ENCODE assay signal across 8 mouse cellular contexts in the genomic region with DNA sequence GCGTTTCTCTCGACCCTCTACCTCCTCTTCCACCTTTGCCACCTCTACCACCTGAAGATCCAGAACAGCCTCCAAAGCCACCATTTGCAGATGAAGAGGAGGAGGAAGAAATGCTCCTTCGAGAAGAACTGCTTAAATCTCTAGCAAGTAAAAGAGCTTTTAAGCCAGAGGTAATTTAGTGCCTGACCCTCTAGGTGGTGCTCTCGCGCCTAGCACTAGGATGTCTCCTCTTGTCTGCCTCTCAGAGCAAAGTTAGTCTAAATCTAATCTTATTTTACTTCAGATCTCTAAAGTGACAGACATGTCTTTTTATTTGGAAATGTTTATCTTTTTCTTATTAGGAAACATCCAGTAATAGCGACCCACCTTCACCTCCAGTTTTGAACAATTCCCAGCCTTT. TPM values are rescaled to one million over a fixed set of nuclear protein-coding genes. Genes with fewer than 3 reads are reported as not detected.
DNase-seq lines count a peak whose midpoint lies in the region; ATAC-seq and TF ChIP-seq lines count a peak whose summit lies in the region.

No protein-coding gene starts in this region.

- TF ChIP-seq CTCF in heart, postnatal 0 days (IDR thresholded peaks at IDR 0.05; ENCODE audit: low read depth): peak; percentile 70

- peak; percentile 57 for DNase-seq in heart, postnatal 0 days (ENCODE audit: low spot score)
- peak; percentile 88 for DNase-seq in MN1 (ENCODE audit: low spot score)
- peak; percentile 80 for DNase-seq in cerebellum, postnatal 10 days
- DNase-seq in gastrocnemius, adult 18-20 months (ENCODE audit: low spot score): peak; percentile 28
- DNase-seq in layer of hippocampus, adult 9-10 months (ENCODE audit: low spot score): peak; percentile 22
- peak; percentile 34 to 64 for DNase-seq in lung, postnatal 4 days
- peak; percentile 41 to 78 for DNase-seq in spleen, postnatal 4 days (ENCODE audit: low spot score in 2 of 2)

- ATAC-seq in heart, postnatal 0 days (ENCODE audit: insufficient read depth, low read depth): no peak
- ATAC-seq in heart, embryonic 11.5 days (replicated peaks; ENCODE audit: insufficient number of reproducible peaks, low FRiP score, low TSS enrichment): no peak

- H3K27ac ChIP-seq in heart, postnatal 0 days (ENCODE audit: low read depth): no peak overlapping the region
- H3K27ac ChIP-seq in heart, embryonic 11.5 days (ENCODE audit: low read depth, low read length): no peak overlapping the region

- no peak overlapping the region for H3K4me3 ChIP-seq in heart, postnatal 0 days (ENCODE audit: low read depth, low read length)
- no peak overlapping the region for H3K4me3 ChIP-seq in heart, embryonic 11.5 days (ENCODE audit: low read depth, low read length)

- no peaks in the 10 kb centered on the region for H3K4me1 ChIP-seq in heart, postnatal 0 days (ENCODE audit: control insufficient read depth, insufficient read depth)
- H3K4me1 ChIP-seq in heart, embryonic 11.5 days (ENCODE audit: control insufficient read depth, insufficient read depth, low read length): no peaks in the 10 kb centered on the region

- no peaks in the 10 kb centered on the region for H3K9me3 ChIP-seq in heart, postnatal 0 days (replicated peaks; ENCODE audit: control insufficient read depth, low read length)
- no peaks in the 10 kb centered on the region for H3K9me3 ChIP-seq in heart, embryonic 11.5 days (replicated peaks; ENCODE audit: control insufficient read depth, low read length)

- TF ChIP-seq EP300 in heart, postnatal 0 days (IDR thresholded peaks at IDR 0.05; ENCODE audit: low read depth): no peak

- no peaks in the 10 kb centered on the region for H3K27me3 ChIP-seq in heart, postnatal 0 days (ENCODE audit: control insufficient read depth, insufficient read depth, low read length)
- H3K27me3 ChIP-seq in heart, embryonic 11.5 days (ENCODE audit: control insufficient read depth, insufficient read depth, low read length): no peaks in the 10 kb centered on the region

- H3K36me3 ChIP-seq in heart, postnatal 0 days (replicated peaks; ENCODE audit: control insufficient read depth, insufficient read depth, low read length): peaks cover 80% of the 10 kb centered on the region
- peaks cover 28% of the 10 kb centered on the region for H3K36me3 ChIP-seq in heart, embryonic 11.5 days (ENCODE audit: control insufficient read depth, insufficient read depth, low read length)

- no peak overlapping the region for H3K4me2 ChIP-seq in heart, postnatal 0 days (ENCODE audit: low read depth, low read length)
- H3K4me2 ChIP-seq in heart, embryonic 11.5 days: no peak overlapping the region

- WGBS in heart, postnatal 0 days: 68% methylated on average over 6 of the region's 6 CpGs
- 69% methylated on average over 6 of the region's 6 CpGs for WGBS in heart, embryonic 11.5 days (ENCODE audit: insufficient replicate concordance)

- H3K9ac ChIP-seq in heart, postnatal 0 days (replicated peaks; ENCODE audit: low read depth, low read length): no peak overlapping the region
- H3K9ac ChIP-seq in heart, embryonic 11.5 days (ENCODE audit: low read depth, low read length): no peak overlapping the region

RNA-seq across cellular contexts. Expression of a gene that starts 21.6 kb away (rescaled TPM):
- 14.1 and 26.5 TPM in 2 replicates for total RNA-seq in heart, postnatal 0 days (2014; rRNA removed; ENCODE audit: low replicate concordance)
- polyA plus RNA-seq in heart, postnatal 0 days (2015; fragmentation: Nextera tagmentation; extraction: Ambion mirVana): 5.1 and 5.3 TPM in 2 replicates
- polyA plus RNA-seq in heart, embryonic 11.5 days (2014; fragmentation: Nextera tagmentation; extraction: Ambion mirVana): 19.7 and 22.8 TPM in 2 replicates
- total RNA-seq in gastrocnemius, adult 18-20 months (2021): 1 to 10 TPM; 8.0 to 9.3 TPM

RNA-seq across cellular contexts. Expression of a gene that starts 22.1 kb away (rescaled TPM):
- total RNA-seq in heart, postnatal 0 days (2014; rRNA removed; ENCODE audit: low replicate concordance): 4.0 and 11.1 TPM in 2 replicates
- polyA plus RNA-seq in heart, postnatal 0 days (2015; fragmentation: Nextera tagmentation; extraction: Ambion mirVana): 8.9 and 12.1 TPM in 2 replicates
- polyA plus RNA-seq in heart, embryonic 11.5 days (2014; fragmentation: Nextera tagmentation; extraction: Ambion mirVana): 14.0 and 18.2 TPM in 2 replicates
- total RNA-seq in gastrocnemius, adult 18-20 months (2021): 1 to 10 TPM; 7.0 to 8.8 TPM

RNA-seq across cellular contexts. Expression of a gene that starts 44.1 kb away (rescaled TPM):
- 6.0 and 17.2 TPM in 2 replicates for total RNA-seq in heart, postnatal 0 days (2014; rRNA removed; ENCODE audit: low replicate concordance)
- 21.3 and 21.6 TPM in 2 replicates for polyA plus RNA-seq in heart, postnatal 0 days (2015; fragmentation: Nextera tagmentation; extraction: Ambion mirVana)
- polyA plus RNA-seq in heart, embryonic 11.5 days (2014; fragmentation: Nextera tagmentation; extraction: Ambion mirVana): 21.3 and 22.3 TPM in 2 replicates
- total RNA-seq in gastrocnemius, adult 18-20 months (2021): 10 to 100 TPM; 13.7 to 18.3 TPM

Comparison
In these comparisons a context has a peak if more than half of its experiments do, and no peak if none do; other contexts are left out.
1. DNase-seq: peak in every context shown above with its lines; median percentile 88 in MN1; 80 in cerebellum, postnatal 10 days; 60 in spleen, postnatal 4 days; 57 in heart, postnatal 0 days; 49 in lung, postnatal 4 days; 28 in gastrocnemius, adult 18-20 months; 22 in layer of hippocampus, adult 9-10 months.